Mouse (Mus musculus) megakaryocyte, embryonic 14.5 days (primary cell): ENCODE results near the gene Gm17651.

ENCODE experiments used
- FLI1 ChIP-seq: IDR thresholded peaks from 2 replicates; pipeline ENCODE4 v1.6.1; 2012; ENCODE audit warnings: low read length, inconsistent platforms, mixed read lengths
- GATA1 ChIP-seq: IDR thresholded peaks from 3 replicates; pipeline ENCODE4 v1.6.1; 2012; ENCODE audit warnings: mixed read lengths, low read length, inconsistent platforms, borderline replicate concordance

GRCm38 (mm10) chr3:97649022-97649421, 25.5 kb downstream of the Gm17651 start:
- TF ChIP-seq GATA1 (no peak), FLI1 (no peak)
